Mouse (Mus musculus) heart, adult 2 months (tissue): ENCODE data around the gene Cnksr3. TPM values are rescaled to one million over a fixed set of nuclear protein-coding genes. Genes with fewer than 3 reads are reported as not detected.

Experiments
- DNase-seq, 2 experiments: peaks; one replicate each; pipeline ENCODE4 v3.0.0; 2021
- H3K27ac ChIP-seq: fragments of 200-600 bp; 2 replicates; pipeline ENCODE4 v1.8.1; 2022
- H3K27me3 ChIP-seq: fragments of 200-500 bp; 2 replicates; pipeline ENCODE4 v1.6.1; 2012; ENCODE audit warnings: mild to moderate bottlenecking, low read length, inconsistent platforms, mixed read lengths; ENCODE audit not compliant: control insufficient read depth, insufficient read depth
- H3K36me3 ChIP-seq: fragments of 200-500 bp; 2 replicates; pipeline ENCODE4 v1.6.1; 2012; ENCODE audit warnings: low read length, inconsistent platforms; ENCODE audit not compliant: control insufficient read depth, insufficient read depth
- H3K4me1 ChIP-seq: fragments of 200-500 bp; 2 replicates; pipeline ENCODE4 v1.6.1; 2011; ENCODE audit warnings: low read length; ENCODE audit not compliant: control insufficient read depth, insufficient read depth
- H3K4me3 ChIP-seq: fragments of 200-600 bp; 2 replicates; pipeline ENCODE4 v1.8.1; 2022
- H3K79me2 ChIP-seq: fragments of 200-500 bp; replicated peaks from 2 replicates; pipeline ENCODE4 v1.6.1; 2012; ENCODE audit warnings: mild to moderate bottlenecking, inconsistent platforms, low read length, moderate library complexity, mixed read lengths; ENCODE audit not compliant: control insufficient read depth, insufficient read depth
- H3K9ac ChIP-seq: fragments of 200-500 bp; 2 replicates; pipeline ENCODE4 v1.6.1; 2012; ENCODE audit warnings: low read depth, mild to moderate bottlenecking, control low read depth, inconsistent platforms, low read length, mixed read lengths
- CTCF ChIP-seq: fragments of 200-600 bp; IDR thresholded peaks from 2 replicates; pipeline ENCODE4 v1.8.1; 2022; ENCODE audit warnings: antibody characterized with exemption, mild to moderate bottlenecking, moderate library complexity
- EP300 ChIP-seq: fragments of 200-500 bp; IDR thresholded peaks from 2 replicates; pipeline ENCODE4 v1.6.1; 2011; ENCODE audit warnings: low read depth, low read length, control low read depth; ENCODE audit not compliant: insufficient read depth
- POLR2A ChIP-seq: fragments of 200-500 bp; IDR thresholded peaks from 2 replicates; pipeline ENCODE4 v1.6.1; 2011; ENCODE audit warnings: mild to moderate bottlenecking, low read depth, low read length, control low read depth; ENCODE audit not compliant: insufficient read depth
- WGBS: fragments of 180-500 bp; shearing (Covaris S2); methylation state at CpG from one replicate; pipeline ENCODE4 v1.1.7; 2018; 5-methylcytosine and 5-hydroxymethylcytosine counted together
- intact Hi-C: fragments of 180-260 bp; cut with DNase I; formaldehyde crosslinking; loops from one replicate; pipeline ENCODE4 v1.15.1; 2025
- long read RNA-seq: library from polyadenylated mRNA; stranded (forward); transcript quantifications from one replicate; pipeline ENCODE4 v2.0.0, GENCODE M21; 2021
- polyA plus RNA-seq: library from polyadenylated mRNA; depleted of rRNA; stranded (reverse); fragments of >200 nt; gene quantifications from 2 replicates; pipeline ENCODE4 v1.2.3, GENCODE M21; 2012; rRNA removed
- total RNA-seq, 2 experiments: library from RNA; stranded (reverse); gene quantifications; 2 replicates each; pipeline ENCODE4 v1.2.3; 2021

Gene Cnksr3
- total RNA-seq (10 to 100 TPM; 22.2 to 28.3 TPM), polyA plus RNA-seq (9.3 and 10.4 TPM in 2 replicates)
- long read RNA-seq, transcript Cnksr3-201 (13 exons, 3,447 nt) = major isoform, 14 of 16 reads
- long read RNA-seq, partial matches to known transcripts = 1 of 16 reads
- long read RNA-seq, other reads (novel, unspliced or antisense) = 1 of 16 reads

GRCm38 (mm10) chr10:7211696-7212482 lies at the start of gene Cnksr3:
Cnksr3 (minus strand) TSS chr10:7212237.
- no peaks in the 10 kb centered on the region for H3K27me3 ChIP-seq
- peaks cover 8% of the 10 kb centered on the region; the same call in 1 of the 2 replicates for H3K36me3 ChIP-seq
- H3K9ac ChIP-seq = peak within 1 kb of the TSS; percentile 97
- DNase-seq = peak; percentile 97 to 98
- TF ChIP-seq EP300 = peak; percentile 69; the same call in 1 of the 2 replicates
- peak; percentile 93 for TF ChIP-seq POLR2A
- TF ChIP-seq CTCF = no peak
- WGBS = under 1% methylated on average over 74 of the region's 74 CpGs
- H3K4me3 ChIP-seq = peak within 1 kb of the TSS; percentile 80
- H3K4me1 ChIP-seq = peaks cover 13% of the 10 kb centered on the region
- peaks cover 5% of the 10 kb centered on the region for H3K79me2 ChIP-seq
- intact Hi-C loops = loop anchor here (2.0 to 5.0 kb wide), 6 partner anchors 55 to 135 kb away; no protein-coding TSS in a partner anchor
- H3K27ac ChIP-seq = peak within 1 kb of the TSS; percentile 99

GRCm38 (mm10) chr10:7260166-7261108 lies 48.4 kb upstream of the Cnksr3 start:
- intact Hi-C loops = no loop called here
- Histone ChIP-seq H3K27me3 (no peaks in the 10 kb centered on the region), H3K9ac (no peak overlapping the region), H3K4me3 (no peak overlapping the region), H3K4me1 (no peaks in the 10 kb centered on the region; the same call in 1 of the 2 replicates), H3K27ac (no peak overlapping the region), H3K36me3 (no peaks in the 10 kb centered on the region), H3K79me2 (no peaks in the 10 kb centered on the region)
- no peak for DNase-seq
- WGBS = 42% methylated on average over 10 of the region's 10 CpGs
- TF ChIP-seq POLR2A (no peak), CTCF (no peak), EP300 (no peak)

GRCm38 (mm10) chr10:7258607-7259006 lies 46.6 kb upstream of the Cnksr3 start:
- 80% methylated on average over 5 of the region's 5 CpGs for WGBS
- DNase-seq = no peak
- H3K4me1 ChIP-seq = no peaks in the 10 kb centered on the region; the same call in 1 of the 2 replicates
- H3K4me3 ChIP-seq = no peak overlapping the region
- H3K27me3 ChIP-seq = no peaks in the 10 kb centered on the region
- no peak overlapping the region for H3K9ac ChIP-seq
- H3K27ac ChIP-seq = no peak overlapping the region
- intact Hi-C loops = no loop called here
- H3K79me2 ChIP-seq = no peaks in the 10 kb centered on the region
- no peaks in the 10 kb centered on the region for H3K36me3 ChIP-seq
- TF ChIP-seq EP300 = no peak
- no peak for TF ChIP-seq POLR2A
- TF ChIP-seq CTCF = no peak

- no peaks in the 10 kb centered on the region for H3K4me1 ChIP-seq
- TF ChIP-seq EP300 (no peak), CTCF (no peak), POLR2A (no peak)
- WGBS = 83% methylated on average over 2 of the region's 2 CpGs
- no peak overlapping the region for H3K4me3 ChIP-seq
- intact Hi-C loops = no loop called here
- H3K27ac ChIP-seq = no peak overlapping the region
- no peak overlapping the region for H3K9ac ChIP-seq
- no peaks in the 10 kb centered on the region for H3K27me3 ChIP-seq
- H3K36me3 ChIP-seq = no peaks in the 10 kb centered on the region
- H3K79me2 ChIP-seq = no peaks in the 10 kb centered on the region
- no peak for DNase-seq
Observed at GRCm38 (mm10) chr10:7250455-7250854, 38.4 kb upstream of the Cnksr3 start.

GRCm38 (mm10) chr10:7234601-7235000 lies 22.6 kb upstream of the Cnksr3 start:
- H3K4me3 ChIP-seq = no peak overlapping the region
- H3K36me3 ChIP-seq = no peaks in the 10 kb centered on the region
- no peak overlapping the region for H3K27ac ChIP-seq
- H3K27me3 ChIP-seq = no peaks in the 10 kb centered on the region
- intact Hi-C loops = loop anchor here (10.0 kb wide), 1 partner anchor 200 kb away; no protein-coding TSS in a partner anchor
- H3K79me2 ChIP-seq = no peaks in the 10 kb centered on the region
- H3K9ac ChIP-seq = no peak overlapping the region
- no peak for DNase-seq
- 50% methylated on average over 3 of the region's 5 CpGs for WGBS
- no peaks in the 10 kb centered on the region for H3K4me1 ChIP-seq
- TF ChIP-seq POLR2A (no peak), EP300 (no peak), CTCF (peak; percentile 26; the same call in 1 of the 2 replicates)
